Mouse (Mus musculus) embryonic facial prominence, embryonic 11.5 days (tissue): ENCODE data around the gene Il13ra1. TPM values are rescaled to one million over a fixed set of nuclear protein-coding genes. Genes with fewer than 3 reads are reported as not detected.
A peak's percentile ranks its signal among the peaks of the same experiment; 100 is the strongest.

Source experiments
- ATAC-seq: fragments of 200-750 bp; cut with Nextera tagmentation; replicated peaks from 2 replicates; pipeline ENCODE4 v1.8.0; 2017; ENCODE audit warnings: low read depth; ENCODE audit not compliant: insufficient number of reproducible peaks, low FRiP score, low TSS enrichment
- DNase-seq: peaks from one replicate; pipeline ENCODE4 v3.0.0-alpha.2; 2015; ENCODE audit warnings: low spot score
- H3K27ac ChIP-seq: fragments of 300-500 bp; sonication (generic); replicated peaks from 2 replicates; pipeline ENCODE4 v1.5.1; 2014; ENCODE audit warnings: mild to moderate bottlenecking, low read depth, low read length, control low read depth
- H3K27me3 ChIP-seq: fragments of 300-500 bp; sonication (generic); 2 replicates; pipeline ENCODE4 v1.6.1; 2014; ENCODE audit warnings: mild to moderate bottlenecking, low read length, moderate library complexity, mixed read lengths; ENCODE audit not compliant: control insufficient read depth, insufficient read depth
- H3K36me3 ChIP-seq: fragments of 300-500 bp; sonication (generic); replicated peaks from 2 replicates; pipeline ENCODE4 v1.6.1; 2014; ENCODE audit warnings: low read depth, mild to moderate bottlenecking, low read length, moderate library complexity, mixed read lengths; ENCODE audit not compliant: control insufficient read depth, insufficient read depth
- H3K4me1 ChIP-seq: fragments of 300-500 bp; sonication (generic); 2 replicates; pipeline ENCODE4 v1.6.1; 2014; ENCODE audit warnings: low read length, mixed read lengths; ENCODE audit not compliant: control insufficient read depth, insufficient read depth
- H3K4me2 ChIP-seq: fragments of 300-500 bp; sonication (generic); 2 replicates; pipeline ENCODE4 v1.6.1; 2014; ENCODE audit warnings: low read depth, mild to moderate bottlenecking, control low read depth, low read length, moderate library complexity
- H3K4me3 ChIP-seq: fragments of 300-500 bp; sonication (generic); 2 replicates; pipeline ENCODE4 v1.5.1; 2014; ENCODE audit warnings: low read depth, low read length, control low read depth
- H3K9ac ChIP-seq: fragments of 300-500 bp; sonication (generic); replicated peaks from 2 replicates; pipeline ENCODE4 v1.6.1; 2014; ENCODE audit warnings: mild to moderate bottlenecking, control low read depth, low read length
- H3K9me3 ChIP-seq: fragments of 300-500 bp; sonication (generic); replicated peaks from 2 replicates; pipeline ENCODE4 v1.6.1; 2016; ENCODE audit warnings: mild to moderate bottlenecking, low read length, inconsistent platforms, mixed read lengths; ENCODE audit not compliant: control insufficient read depth
- WGBS: fragments of 180-500 bp; shearing (Covaris S2); extraction: QIAGEN DNeasy Blood & Tissue Kit; methylation state at CpG from one replicate; pipeline ENCODE4 v1.1.7; 2014; 5-methylcytosine and 5-hydroxymethylcytosine counted together
- polyA plus RNA-seq: library from polyadenylated mRNA; unstranded; fragments of >200 nt; fragmentation: Nextera tagmentation; extraction: Ambion mirVana; gene quantifications from 2 replicates; pipeline ENCODE4 v1.2.1, GENCODE M21; 2014

Il13ra1 gene
- polyA plus RNA-seq: 7.6 and 9.5 TPM in 2 replicates

- 13% methylated on average over 49 of the region's 51 CpGs for whole genome bisulfite sequencing
- ATAC-seq (peak; percentile 85), DNase-seq (peak; percentile 50)
- peak within 1 kb of the TSS; percentile 57 for H3K9ac ChIP-seq
- H3K4me2 ChIP-seq: peak within 1 kb of the TSS; percentile 64
- H3K36me3 ChIP-seq: no peaks in the 10 kb centered on the region
- no peaks in the 10 kb centered on the region for H3K9me3 ChIP-seq
- H3K4me1 ChIP-seq: no peaks in the 10 kb centered on the region
- H3K4me3 ChIP-seq: peak within 1 kb of the TSS; percentile 46
- H3K27ac ChIP-seq: no peak within 1 kb of the TSS
- no peaks in the 10 kb centered on the region for H3K27me3 ChIP-seq
Measured at GRCm38 (mm10) chrX:36111622-36112421, at the start of gene Il13ra1. Gene Il13ra1 (plus strand): TSS chrX:36112110.

- Histone ChIP-seq H3K4me3 (no peak overlapping the region), H3K9ac (no peak overlapping the region), H3K27me3 (no peaks in the 10 kb centered on the region), H3K4me1 (no peaks in the 10 kb centered on the region), H3K9me3 (no peaks in the 10 kb centered on the region), H3K4me2 (no peak overlapping the region), H3K36me3 (no peaks in the 10 kb centered on the region), H3K27ac (no peak overlapping the region)
- ATAC-seq: no peak
- no peak for DNase-seq
- 83% methylated on average over 2 of the region's 2 CpGs for WGBS
Measured at GRCm38 (mm10) chrX:36073997-36074396, 37.9 kb upstream of the Il13ra1 start.

GRCm38 (mm10) chrX:36077164-36077563, 34.7 kb upstream of the Il13ra1 start:
- no peak for ATAC-seq
- WGBS: 82% methylated on average over 4 of the region's 4 CpGs
- no peaks in the 10 kb centered on the region for H3K27me3 ChIP-seq

GRCm38 (mm10) chrX:36082917-36083316, 29.0 kb upstream of the Il13ra1 start:
- ATAC-seq: no peak
- no peaks in the 10 kb centered on the region for H3K36me3 ChIP-seq
- H3K9me3 ChIP-seq: no peaks in the 10 kb centered on the region
- WGBS: 60% methylated on average over 1 of the region's 1 CpGs
- H3K9ac ChIP-seq: no peak overlapping the region
- H3K27ac ChIP-seq: no peak overlapping the region
- DNase-seq: no peak
- no peak overlapping the region for H3K4me2 ChIP-seq
- H3K4me3 ChIP-seq: no peak overlapping the region
- H3K4me1 ChIP-seq: no peaks in the 10 kb centered on the region
- no peaks in the 10 kb centered on the region for H3K27me3 ChIP-seq

More at GRCm38 (mm10) chrX:36077164-36077563, 34.7 kb upstream of the Il13ra1 start:
- Histone ChIP-seq H3K36me3 (no peaks in the 10 kb centered on the region), H3K9me3 (no peaks in the 10 kb centered on the region), H3K4me3 (no peak overlapping the region), H3K4me1 (no peaks in the 10 kb centered on the region), H3K27ac (no peak overlapping the region), H3K9ac (no peak overlapping the region), H3K4me2 (no peak overlapping the region)
- no peak for DNase-seq

- no peak overlapping the region for H3K9ac ChIP-seq
- no peak for ATAC-seq
- WGBS: 85% methylated on average over 6 of the region's 6 CpGs
Measured at GRCm38 (mm10) chrX:36088464-36089256, 23.2 kb upstream of the Il13ra1 start.

GRCm38 (mm10) chrX:36100883-36101282, 11.0 kb upstream of the Il13ra1 start:
- Histone ChIP-seq H3K27ac (no peak overlapping the region), H3K4me3 (no peak overlapping the region), H3K36me3 (no peaks in the 10 kb centered on the region), H3K9ac (no peak overlapping the region), H3K9me3 (no peaks in the 10 kb centered on the region), H3K27me3 (no peaks in the 10 kb centered on the region), H3K4me2 (no peak overlapping the region), H3K4me1 (no peaks in the 10 kb centered on the region)
- DNase-seq (no peak), ATAC-seq (no peak)
- 81% methylated on average over 1 of the region's 1 CpGs for WGBS

More at GRCm38 (mm10) chrX:36088464-36089256, 23.2 kb upstream of the Il13ra1 start:
- Histone ChIP-seq H3K4me3 (no peak overlapping the region), H3K9me3 (no peaks in the 10 kb centered on the region), H3K27me3 (no peaks in the 10 kb centered on the region), H3K36me3 (no peaks in the 10 kb centered on the region), H3K4me1 (no peaks in the 10 kb centered on the region), H3K4me2 (no peak overlapping the region), H3K27ac (no peak overlapping the region)
- DNase-seq: no peak

- H3K27me3 ChIP-seq: no peaks in the 10 kb centered on the region
- no peak overlapping the region for H3K27ac ChIP-seq
- no peaks in the 10 kb centered on the region for H3K36me3 ChIP-seq
- H3K4me3 ChIP-seq: no peak overlapping the region
- no peak overlapping the region for H3K9ac ChIP-seq
- H3K4me1 ChIP-seq: no peaks in the 10 kb centered on the region
- ATAC-seq (no peak), DNase-seq (no peak)
- 79% methylated on average over 3 of the region's 3 CpGs for WGBS
- no peaks in the 10 kb centered on the region for H3K9me3 ChIP-seq
- H3K4me2 ChIP-seq: no peak overlapping the region
Measured at GRCm38 (mm10) chrX:36101318-36101717, 10.6 kb upstream of the Il13ra1 start.

- Histone ChIP-seq H3K27me3 (no peaks in the 10 kb centered on the region), H3K4me2 (no peak overlapping the region), H3K36me3 (no peaks in the 10 kb centered on the region), H3K27ac (no peak overlapping the region), H3K4me1 (no peaks in the 10 kb centered on the region), H3K9me3 (no peaks in the 10 kb centered on the region), H3K4me3 (no peak overlapping the region), H3K9ac (no peak overlapping the region)
- 54% methylated on average over 3 of the region's 3 CpGs for WGBS
- no peak for DNase-seq
- ATAC-seq: no peak
Measured at GRCm38 (mm10) chrX:36108601-36109000, 3.3 kb upstream of the Il13ra1 start.
